Mouse (Mus musculus): ENCODE data around the gene Rbm5.

Gene Rbm5

GRCm38 (mm10) chr9:107729709-107730108, 41.1 kb downstream of the Rbm5 start:
- DNase-seq (ENCODE audit: low read depth, low spot score), result no peak

- no peak for DNase-seq (ENCODE audit: low read depth, low spot score)
These were observed 41.7 kb downstream of the Rbm5 start for GRCm38 (mm10) chr9:107728919-107729670.

GRCm38 (mm10) chr9:107727041-107727440, 43.8 kb downstream of the Rbm5 start:
- DNase-seq (ENCODE audit: low read depth, low spot score), result no peak

- DNase-seq (ENCODE audit: low read depth, low spot score), result no peak
These were observed 46.0 kb downstream of the Rbm5 start for GRCm38 (mm10) chr9:107724796-107725195.

GRCm38 (mm10) chr9:107723794-107724531, 46.8 kb downstream of the Rbm5 start:
- DNase-seq (ENCODE audit: low read depth, low spot score), result peak; percentile 46

- no peak for DNase-seq (ENCODE audit: low read depth, low spot score)
These were observed 47.5 kb downstream of the Rbm5 start for GRCm38 (mm10) chr9:107723292-107723691.

GRCm38 (mm10) chr9:107718781-107719540, 51.8 kb downstream of the Rbm5 start:
- peak; percentile 72 for DNase-seq (ENCODE audit: low read depth, low spot score)

GRCm38 (mm10) chr9:107716951-107717350, 53.8 kb downstream of the Rbm5 start:
- no peak for DNase-seq (ENCODE audit: low read depth, low spot score)

- no peak for DNase-seq (ENCODE audit: low read depth, low spot score)
These were observed 55.2 kb downstream of the Rbm5 start for GRCm38 (mm10) chr9:107715632-107716031.

- no peak for DNase-seq (ENCODE audit: low read depth, low spot score)
These were observed 56.4 kb downstream of the Rbm5 start for GRCm38 (mm10) chr9:107714221-107714952.

GRCm38 (mm10) chr9:107709697-107710483, 60.9 kb downstream of the Rbm5 start, which contains the start of gene Sema3f:
Sema3f (minus strand) TSS chr9:107710475.
- DNase-seq (ENCODE audit: low read depth, low spot score), result peak; percentile 86

GRCm38 (mm10) chr9:107709096-107709696, 61.6 kb downstream of the Rbm5 start:
- DNase-seq (ENCODE audit: low read depth, low spot score), result no peak

- DNase-seq (ENCODE audit: low read depth, low spot score), result no peak
These were observed 62.2 kb downstream of the Rbm5 start for GRCm38 (mm10) chr9:107708439-107709095.

- DNase-seq (ENCODE audit: low read depth, low spot score), result peak; percentile 25
These were observed 62.9 kb downstream of the Rbm5 start for GRCm38 (mm10) chr9:107707701-107708438.

GRCm38 (mm10) chr9:107706781-107707211, 64.0 kb downstream of the Rbm5 start:
- DNase-seq (ENCODE audit: low read depth, low spot score), result no peak

- no peak for DNase-seq (ENCODE audit: low read depth, low spot score)
These were observed 67.3 kb downstream of the Rbm5 start for GRCm38 (mm10) chr9:107703337-107704122.

- no peak for DNase-seq (ENCODE audit: low read depth, low spot score)
These were observed 68.1 kb downstream of the Rbm5 start for GRCm38 (mm10) chr9:107702606-107703185.

GRCm38 (mm10) chr9:107701594-107701993, 69.2 kb downstream of the Rbm5 start:
- no peak for DNase-seq (ENCODE audit: low read depth, low spot score)

Data from CD4-positive helper T cell, adult 2 months (primary cell).